8 mouse cellular contexts compared by ENCODE assay signal in the genomic region with DNA sequence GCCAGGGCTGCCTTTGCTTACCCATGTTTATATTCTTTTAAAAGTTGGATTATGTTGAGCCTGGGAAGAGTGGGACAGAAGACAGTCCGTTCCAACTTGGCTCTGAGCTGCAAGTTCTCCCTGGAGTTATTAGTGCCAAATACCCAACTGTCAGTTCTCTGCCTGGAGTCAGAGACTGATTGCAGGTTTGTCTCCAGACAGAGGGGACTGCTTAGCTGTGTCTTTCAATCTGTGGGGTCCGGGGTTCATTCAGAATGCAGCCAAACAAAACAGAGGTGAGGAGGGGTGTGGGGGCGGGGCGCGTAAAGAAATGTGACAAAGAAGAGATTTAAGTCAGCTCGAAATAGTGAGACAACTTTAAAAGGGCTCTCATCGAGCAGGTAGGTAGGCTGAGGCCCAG. TPM values are rescaled to one million over a fixed set of nuclear protein-coding genes. Genes with fewer than 3 reads are reported as not detected.
A peak's percentile ranks its signal among the peaks of the same experiment; 100 is the strongest.
DNase-seq lines count a peak whose midpoint lies in the region; ATAC-seq lines count a peak whose summit lies in the region.

No protein-coding gene starts in this region.

- H3K27me3 ChIP-seq in kidney, embryonic 16.5 days (ENCODE audit: insufficient read depth, low read length) = no peaks in the 10 kb centered on the region
- no peaks in the 10 kb centered on the region for H3K27me3 ChIP-seq in hindbrain, embryonic 14.5 days (ENCODE audit: control insufficient read depth, insufficient read depth, low read length)
- H3K27me3 ChIP-seq in midbrain, embryonic 16.5 days (ENCODE audit: control insufficient read depth, insufficient read depth, low read depth, low read length) = no peaks in the 10 kb centered on the region

- H3K9ac ChIP-seq in kidney, embryonic 16.5 days (replicated peaks; ENCODE audit: low read length) = peak overlapping the region; percentile 84
- peak overlapping the region; percentile 83 for H3K9ac ChIP-seq in hindbrain, embryonic 14.5 days
- peak overlapping the region; percentile 83 for H3K9ac ChIP-seq in midbrain, embryonic 16.5 days (ENCODE audit: low read depth, low read length)

- 2% methylated on average over 7 of the region's 7 CpGs for WGBS in kidney, embryonic 16.5 days
- 3% methylated on average over 7 of the region's 7 CpGs for WGBS in hindbrain, embryonic 14.5 days
- 1% methylated on average over 7 of the region's 7 CpGs for WGBS in midbrain, embryonic 16.5 days

- H3K4me2 ChIP-seq in kidney, embryonic 16.5 days (replicated peaks; ENCODE audit: low read depth, low read length) = peak overlapping the region; percentile 68
- H3K4me2 ChIP-seq in hindbrain, embryonic 14.5 days (replicated peaks) = peak overlapping the region; percentile 55
- peak overlapping the region; percentile 78 for H3K4me2 ChIP-seq in midbrain, embryonic 16.5 days (ENCODE audit: low read length)

- DNase-seq in kidney, adult 8-10 months = no peak
- peak; percentile 67 for DNase-seq in brain, adult 2 months (ENCODE audit: low read depth, low spot score)
- DNase-seq in hindbrain, embryonic 14.5 days (ENCODE audit: low spot score) = no peak
- DNase-seq in gastrocnemius, postnatal 36 days = no peak
- DNase-seq in thymus, adult 18-20 months = no peak
- no peak for DNase-seq in right cerebral cortex, adult 18-20 months

- intact Hi-C loops in gastrocnemius, postnatal 36 days (cut with DNase I) = no loop called here

- peaks cover 18% of the 10 kb centered on the region for H3K36me3 ChIP-seq in kidney, embryonic 16.5 days (ENCODE audit: insufficient read depth, low read length)
- H3K36me3 ChIP-seq in hindbrain, embryonic 14.5 days (replicated peaks; ENCODE audit: control insufficient read depth, insufficient read depth) = peaks cover 12% of the 10 kb centered on the region; the same call in 1 of the 2 replicates
- peaks cover 15% of the 10 kb centered on the region; the same call in 1 of the 2 replicates for H3K36me3 ChIP-seq in midbrain, embryonic 16.5 days (ENCODE audit: control insufficient read depth, insufficient read depth, low read length)

- H3K27ac ChIP-seq in kidney, embryonic 16.5 days (ENCODE audit: low read length) = peak overlapping the region; percentile 80
- peak overlapping the region; percentile 68; the same call in 1 of the 2 replicates for H3K27ac ChIP-seq in hindbrain, embryonic 14.5 days
- peak overlapping the region; percentile 62 for H3K27ac ChIP-seq in midbrain, embryonic 16.5 days (ENCODE audit: low read length)

- no peaks in the 10 kb centered on the region for H3K9me3 ChIP-seq in kidney, embryonic 16.5 days (ENCODE audit: low read length)
- no peaks in the 10 kb centered on the region for H3K9me3 ChIP-seq in hindbrain, embryonic 14.5 days (ENCODE audit: control insufficient read depth, low read length)
- no peaks in the 10 kb centered on the region for H3K9me3 ChIP-seq in midbrain, embryonic 16.5 days (replicated peaks; ENCODE audit: control insufficient read depth, low read length, poor library complexity, severe bottlenecking)

- peak; percentile 55 for ATAC-seq in kidney, embryonic 16.5 days (ENCODE audit: low FRiP score, low TSS enrichment)
- peak; percentile 1; the same call in 1 of the 2 replicates for ATAC-seq in hindbrain, embryonic 14.5 days (ENCODE audit: low FRiP score)
- peak; percentile 44 for ATAC-seq in midbrain, embryonic 16.5 days

- H3K4me3 ChIP-seq in kidney, embryonic 16.5 days (ENCODE audit: low read length) = peak overlapping the region; percentile 84
- peak overlapping the region; percentile 78 for H3K4me3 ChIP-seq in hindbrain, embryonic 14.5 days (replicated peaks; ENCODE audit: low read length)
- H3K4me3 ChIP-seq in midbrain, embryonic 16.5 days (ENCODE audit: low read depth, low read length) = peak overlapping the region; percentile 77

- peaks cover 20% of the 10 kb centered on the region; the same call in 1 of the 2 replicates for H3K4me1 ChIP-seq in kidney, embryonic 16.5 days (ENCODE audit: insufficient read depth, low read length)
- H3K4me1 ChIP-seq in hindbrain, embryonic 14.5 days (replicated peaks; ENCODE audit: control insufficient read depth, insufficient read depth, low read length) = 0 out of 2 replicates have a peak, but pooled peaks cover 7% of the 10 kb centered on the region
- peaks cover 8% of the 10 kb centered on the region; the same call in 1 of the 2 replicates for H3K4me1 ChIP-seq in midbrain, embryonic 16.5 days (ENCODE audit: control insufficient read depth, insufficient read depth, low read length)

RNA-seq across cellular contexts. Expression of a gene that starts 1.7 kb away (rescaled TPM):
- 17.3 and 20.6 TPM in 2 replicates for polyA plus RNA-seq in kidney, embryonic 16.5 days (2015; fragmentation: Nextera tagmentation; extraction: Ambion mirVana)
- polyA plus RNA-seq in hindbrain, embryonic 14.5 days (2014; fragmentation: Nextera tagmentation; extraction: Ambion mirVana) = 11.7 and 13.3 TPM in 2 replicates
- 12.7 and 13.8 TPM in 2 replicates for polyA plus RNA-seq in midbrain, embryonic 16.5 days (2015; fragmentation: Nextera tagmentation; extraction: Ambion mirVana)
- 1 to 10 TPM in 1 of 2 experiments, under 1 TPM in 1; 0.84 to 1.3 TPM for total RNA-seq in gastrocnemius, postnatal 36 days (2021)

RNA-seq across cellular contexts. Expression of a gene that starts 18.2 kb away (rescaled TPM):
- 108 and 113 TPM in 2 replicates for polyA plus RNA-seq in kidney, embryonic 16.5 days (2015; fragmentation: Nextera tagmentation; extraction: Ambion mirVana)
- 73.4 and 75.2 TPM in 2 replicates for polyA plus RNA-seq in hindbrain, embryonic 14.5 days (2014; fragmentation: Nextera tagmentation; extraction: Ambion mirVana)
- 70.6 and 76.7 TPM in 2 replicates for polyA plus RNA-seq in midbrain, embryonic 16.5 days (2015; fragmentation: Nextera tagmentation; extraction: Ambion mirVana)
- total RNA-seq in gastrocnemius, postnatal 36 days (2021) = 10 to 100 TPM; 24.5 to 26.3 TPM

RNA-seq across cellular contexts. Expression of a gene that starts 21.7 kb away (rescaled TPM):
- polyA plus RNA-seq in kidney, embryonic 16.5 days (2015; fragmentation: Nextera tagmentation; extraction: Ambion mirVana) = 25.9 and 28.3 TPM in 2 replicates
- polyA plus RNA-seq in hindbrain, embryonic 14.5 days (2014; fragmentation: Nextera tagmentation; extraction: Ambion mirVana) = 0.86 and 1.2 TPM in 2 replicates
- 0.85 and 1.1 TPM in 2 replicates for polyA plus RNA-seq in midbrain, embryonic 16.5 days (2015; fragmentation: Nextera tagmentation; extraction: Ambion mirVana)
- total RNA-seq in gastrocnemius, postnatal 36 days (2021) = under 1 TPM in 1 of 2 experiments, not detected in 1; 0.10 TPM

RNA-seq across cellular contexts. Expression of a gene that starts 23.3 kb away (rescaled TPM):
- polyA plus RNA-seq in kidney, embryonic 16.5 days (2015; fragmentation: Nextera tagmentation; extraction: Ambion mirVana) = 97.0 and 102 TPM in 2 replicates
- 52.7 and 58.3 TPM in 2 replicates for polyA plus RNA-seq in hindbrain, embryonic 14.5 days (2014; fragmentation: Nextera tagmentation; extraction: Ambion mirVana)
- 57.9 and 64.7 TPM in 2 replicates for polyA plus RNA-seq in midbrain, embryonic 16.5 days (2015; fragmentation: Nextera tagmentation; extraction: Ambion mirVana)
- total RNA-seq in gastrocnemius, postnatal 36 days (2021) = 10 to 100 TPM; 14.8 to 15.0 TPM

RNA-seq across cellular contexts. Expression of a gene that starts 23.6 kb away (rescaled TPM):
- polyA plus RNA-seq in kidney, embryonic 16.5 days (2015; fragmentation: Nextera tagmentation; extraction: Ambion mirVana) = 0.49 and 0.67 TPM in 2 replicates
- polyA plus RNA-seq in hindbrain, embryonic 14.5 days (2014; fragmentation: Nextera tagmentation; extraction: Ambion mirVana) = 0.24 and 0.76 TPM in 2 replicates
- 0.49 and 0.91 TPM in 2 replicates for polyA plus RNA-seq in midbrain, embryonic 16.5 days (2015; fragmentation: Nextera tagmentation; extraction: Ambion mirVana)
- total RNA-seq in gastrocnemius, postnatal 36 days (2021) = not detected

Comparison
In these comparisons a context has a peak if more than half of its experiments do, and no peak if none do; other contexts are left out.
1. ATAC-seq: peak in every context shown above with its lines; median percentile 55 in kidney, embryonic 16.5 days; 44 in midbrain, embryonic 16.5 days; 1 in hindbrain, embryonic 14.5 days.
2. RNA of a gene that starts 21.7 kb away (polyA plus RNA-seq): 25.9 to 28.3 TPM in kidney, embryonic 16.5 days; 0.86 to 1.2 TPM in hindbrain, embryonic 14.5 days and 0.85 to 1.1 TPM in midbrain, embryonic 16.5 days; every median in the first group is over 10 times any median in the second.
3. Peak in every context shown above with its lines, with median percentiles within 50 percentile points of each other: H3K27ac ChIP-seq, H3K4me2 ChIP-seq, H3K4me3 ChIP-seq and H3K9ac ChIP-seq.